Mouse (Mus musculus): Measurements from ENCODE around the gene Ttc33. TPM values are rescaled to one million over a fixed set of nuclear protein-coding genes. Genes with fewer than 3 reads are reported as not detected.

Gene Ttc33
- 10 to 100 TPM; 38.9 to 39.9 TPM for total RNA-seq (2021)

DNA sequence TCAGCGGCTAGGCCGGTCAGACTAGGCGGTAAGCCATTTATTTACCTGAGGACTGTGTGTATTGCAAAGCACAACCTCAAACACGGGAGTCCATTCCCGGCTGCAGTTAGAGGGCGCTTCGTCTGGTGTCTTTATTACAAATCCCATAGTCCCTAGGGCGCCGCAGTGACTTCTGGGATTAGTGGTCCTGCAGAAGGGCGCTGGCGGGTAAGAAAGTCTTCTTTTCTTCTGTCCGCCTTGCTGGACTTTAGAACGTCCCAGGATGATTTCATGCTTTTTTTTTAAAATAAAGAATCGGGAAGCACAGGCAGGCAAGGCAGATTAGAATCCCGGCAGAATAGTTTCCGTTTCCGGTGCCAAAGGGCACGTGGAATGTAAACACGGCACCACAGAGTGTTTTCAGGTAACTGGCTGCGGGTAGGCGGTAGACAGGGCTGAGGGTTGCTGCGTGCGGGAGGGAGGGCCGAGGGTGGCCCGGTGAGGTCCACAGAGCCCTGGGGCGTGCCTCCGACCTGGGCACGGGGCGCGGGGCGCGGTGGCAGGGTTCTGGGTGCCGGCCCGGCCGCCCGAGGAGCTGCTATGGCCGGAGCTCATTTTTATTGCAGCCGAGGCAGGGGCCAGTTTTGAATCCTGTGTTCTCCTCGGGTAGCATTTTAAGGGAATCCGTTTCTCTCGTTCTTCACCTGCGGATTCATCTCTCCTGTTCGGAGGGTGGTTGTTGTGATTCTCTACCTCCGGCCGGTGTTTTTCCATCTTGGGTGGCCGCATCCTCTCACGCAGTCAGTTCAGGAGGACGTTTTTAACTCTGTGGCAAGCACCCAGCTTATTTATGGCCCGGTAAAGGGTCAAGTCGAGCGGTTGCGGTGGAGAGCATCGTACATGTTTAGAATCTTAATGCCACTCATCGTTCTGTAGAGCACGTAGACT, at the start of gene Ttc33:
Gene Ttc33, plus strand, starts transcription at position 160 of the 927 bp plus-strand sequence.
- intact Hi-C loops (cut with DNase I): no loop called here

DNA sequence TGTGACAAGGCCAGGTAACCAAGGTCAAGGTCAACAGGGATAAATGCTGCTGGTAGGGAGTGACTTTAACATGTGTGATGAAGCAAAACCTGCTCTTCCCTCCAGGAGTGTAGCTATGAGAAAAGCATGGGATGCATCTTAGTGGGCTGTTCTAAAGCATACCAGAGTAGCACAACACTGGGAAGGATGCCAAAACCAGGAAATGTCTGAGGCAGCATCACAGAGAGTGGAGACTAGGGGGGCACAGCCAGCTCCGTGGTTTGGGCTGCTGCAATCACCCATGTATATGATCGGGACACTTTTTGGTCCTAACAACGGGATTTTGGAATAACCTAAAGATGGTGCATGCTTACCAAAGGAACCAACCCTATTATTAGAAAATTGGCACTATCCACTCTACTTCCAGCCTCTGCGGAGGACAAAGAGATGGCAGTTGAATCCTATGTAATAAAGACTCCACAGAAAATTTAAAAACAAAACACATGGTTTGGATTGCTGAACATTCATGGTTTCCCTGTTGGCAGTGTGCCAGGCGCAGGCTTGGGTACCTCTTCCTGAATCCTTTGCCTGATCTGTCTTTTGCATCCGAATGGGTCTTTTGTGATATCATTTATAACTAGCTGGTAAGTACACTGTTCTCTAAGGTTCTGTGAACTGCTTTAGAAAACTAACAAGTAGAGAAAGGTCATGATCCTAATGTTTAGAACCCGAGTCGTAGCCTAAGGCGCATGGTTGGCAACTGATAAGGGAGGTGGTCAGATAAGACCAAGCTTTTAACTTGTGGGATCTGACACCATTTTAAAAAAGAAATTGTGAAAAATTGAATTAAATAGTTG, 47.1 kb upstream of the Ttc33 start:
- no peak for DNase-seq
- intact Hi-C loops (cut with DNase I): no loop called here

More for the DNA sequence above, at the start of gene Ttc33:
- peak; percentile 82 for DNase-seq

DNA sequence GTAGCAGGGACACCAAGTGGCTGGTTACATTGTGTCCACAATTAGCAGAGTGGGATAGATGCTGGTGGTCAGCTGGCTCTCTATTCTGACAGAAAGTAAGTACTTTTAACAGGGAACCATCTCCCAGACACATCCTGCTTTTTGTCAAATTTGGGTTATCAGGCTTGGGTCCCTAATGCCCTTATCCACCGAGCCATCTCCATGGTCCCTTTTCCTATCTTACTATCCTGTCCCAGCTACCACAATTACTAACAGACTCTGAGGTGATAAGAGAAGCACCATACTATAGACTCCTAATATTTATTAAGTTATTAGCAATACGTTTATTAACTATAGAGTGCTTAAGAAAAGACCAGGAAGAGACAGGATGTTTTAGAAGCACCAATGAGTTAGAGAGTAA, 46.0 kb upstream of the Ttc33 start:
- intact Hi-C loops (cut with DNase I): no loop called here
- no peak for DNase-seq

DNA sequence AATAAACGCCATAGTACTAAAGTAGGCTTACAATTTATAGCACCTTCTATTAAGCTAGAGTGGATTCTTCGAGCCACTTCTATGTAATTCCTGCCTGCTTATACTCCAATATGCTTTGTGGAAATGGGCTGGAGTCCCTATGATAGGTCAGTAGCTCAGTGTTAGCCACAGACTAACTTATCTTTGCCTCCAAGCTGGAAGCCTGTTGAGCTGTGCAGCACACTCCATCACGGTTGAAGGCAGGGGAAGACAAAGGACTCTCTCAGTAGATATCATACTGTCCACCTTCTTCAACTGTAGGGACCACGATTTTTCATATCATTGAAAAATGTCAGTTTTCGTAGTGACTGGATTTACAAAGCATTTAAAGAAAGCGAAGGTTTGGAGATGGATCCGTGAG, 45.5 kb upstream of the Ttc33 start:
- no peak for DNase-seq
- intact Hi-C loops (cut with DNase I): no loop called here

DNA sequence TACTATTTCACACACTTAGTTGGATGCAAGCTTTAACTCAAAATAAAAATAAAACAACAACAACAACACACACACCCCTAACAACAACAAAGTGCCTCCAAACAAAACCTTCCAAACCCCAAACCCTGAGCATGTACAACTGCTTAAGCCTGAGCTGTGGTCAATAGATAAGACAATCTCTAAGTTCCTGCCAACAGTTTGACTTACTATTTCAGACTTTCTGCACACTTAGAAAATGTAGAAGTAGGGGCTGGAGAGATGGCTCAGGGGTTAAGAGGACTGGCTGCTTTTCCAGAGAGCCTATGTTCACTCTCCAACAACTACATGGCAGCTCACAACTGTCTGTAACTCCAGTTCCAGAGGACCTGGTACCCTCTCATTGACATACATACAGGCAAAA, 45.0 kb upstream of the Ttc33 start:
- no peak for DNase-seq
- intact Hi-C loops (cut with DNase I): no loop called here

DNA sequence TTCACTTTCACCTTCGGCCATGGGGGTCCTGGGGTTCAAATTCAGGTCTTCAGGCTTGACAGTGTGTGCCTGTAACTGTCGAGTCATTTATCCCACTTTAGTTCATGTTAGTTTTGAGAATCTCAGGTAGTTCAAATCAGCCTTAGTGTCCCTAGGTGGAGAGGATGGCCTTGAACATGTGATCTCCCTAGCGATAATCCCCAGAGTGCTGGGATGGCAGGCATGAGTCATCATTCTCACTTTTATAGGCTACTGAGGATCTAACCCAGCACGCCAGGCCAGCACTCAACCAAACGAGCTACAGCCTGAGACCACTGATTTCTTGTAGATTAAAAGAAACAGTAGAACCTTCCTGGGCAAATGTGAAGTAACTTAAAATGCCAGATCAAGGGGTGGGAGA, 43.3 kb upstream of the Ttc33 start:
- intact Hi-C loops (cut with DNase I): no loop called here
- DNase-seq: no peak

DNA sequence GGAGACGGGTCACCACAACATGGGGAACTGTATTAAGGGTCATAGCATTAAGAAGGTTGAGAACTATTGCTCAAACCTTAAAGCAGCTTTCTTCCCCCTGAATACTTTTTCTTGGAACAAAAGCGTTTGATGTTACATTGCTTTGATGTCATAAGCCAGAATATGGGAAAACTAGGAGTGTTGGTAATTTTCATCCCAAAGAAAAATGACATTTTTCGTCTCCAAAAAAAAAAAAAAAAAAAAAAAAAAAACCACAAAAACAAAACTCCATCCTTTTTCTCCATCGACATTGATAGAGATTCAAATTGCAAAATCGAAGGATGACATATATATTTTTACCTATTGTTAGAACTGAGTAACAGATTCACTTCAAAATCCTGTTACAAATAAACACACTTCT, 42.6 kb upstream of the Ttc33 start:
- DNase-seq: no peak
- intact Hi-C loops (cut with DNase I): no loop called here

DNA sequence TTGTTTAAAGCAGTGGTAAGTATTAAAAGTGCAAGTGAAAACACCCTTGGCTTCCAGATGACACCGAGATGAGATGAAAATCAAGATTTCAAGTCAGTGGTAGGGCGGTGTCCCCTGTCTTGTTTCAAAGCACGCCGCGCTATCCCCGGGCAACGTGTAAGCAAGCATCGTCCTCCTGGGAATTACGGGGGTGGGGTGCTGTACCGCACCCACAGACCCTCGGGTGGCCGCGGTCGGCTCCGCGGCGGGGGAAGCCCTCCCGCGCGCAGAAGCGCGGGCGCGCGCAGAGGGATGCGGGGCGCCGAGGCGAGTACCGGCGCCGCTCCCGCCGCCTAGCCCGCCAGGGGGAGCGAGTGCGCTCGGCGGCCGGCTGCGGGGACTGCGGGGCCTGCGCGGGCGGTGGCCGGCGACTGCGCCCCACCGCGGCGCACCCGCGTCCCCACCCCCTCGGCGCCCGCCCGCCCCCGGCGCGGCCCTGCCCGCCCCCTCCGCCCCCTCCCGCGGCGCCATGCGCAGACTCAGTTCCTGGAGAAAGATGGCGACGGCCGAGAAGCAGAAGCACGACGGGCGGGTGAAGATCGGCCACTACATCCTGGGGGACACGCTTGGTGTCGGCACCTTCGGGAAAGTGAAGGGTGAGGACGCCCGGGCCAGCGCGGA, 41.8 kb upstream of the Ttc33 start, which contains the start of gene Prkaa1:
Gene Prkaa1, plus strand, starts transcription at position 501 of the 660 bp plus-strand sequence.
- peak; percentile 84 for DNase-seq
- intact Hi-C loops (cut with DNase I): no loop called here

DNA sequence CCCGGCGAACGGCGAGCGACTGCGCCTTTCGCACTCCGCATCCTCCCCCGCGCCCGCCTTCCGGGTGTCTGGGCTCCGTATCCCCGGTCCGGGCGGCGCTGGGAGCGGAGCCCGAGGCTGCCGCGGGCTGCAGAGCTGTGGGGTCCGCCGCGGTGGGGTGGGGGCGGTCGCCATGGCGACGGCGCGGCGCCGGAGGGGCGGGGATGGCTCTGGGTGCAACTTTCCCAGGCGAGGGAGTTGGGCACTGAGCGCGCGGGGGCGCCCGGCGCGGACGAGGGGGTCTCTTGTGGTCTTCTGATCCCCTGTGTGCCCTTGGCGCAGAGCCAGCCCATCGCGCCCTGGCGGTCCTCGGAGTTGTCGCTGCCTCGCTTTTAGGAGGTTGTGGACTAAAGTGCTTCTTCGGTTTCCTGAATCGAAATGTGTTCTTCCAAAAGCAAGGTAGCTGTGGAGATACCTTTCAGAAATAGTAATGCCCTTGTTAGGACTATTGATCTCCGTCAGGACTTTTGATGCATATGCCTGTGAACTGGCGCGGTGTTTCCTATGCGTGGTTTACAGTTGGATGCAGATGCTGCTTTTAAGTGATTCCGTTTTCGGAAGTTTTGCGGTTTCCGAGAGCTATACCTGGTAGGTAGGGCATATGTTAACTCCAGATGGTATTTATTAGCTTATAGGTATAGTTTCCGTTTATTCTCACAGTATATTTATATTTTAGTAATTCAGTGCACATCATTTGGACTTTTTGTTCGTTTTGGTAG, 41.1 kb upstream of the Ttc33 start:
- intact Hi-C loops (cut with DNase I): no loop called here
- peak; percentile 85 for DNase-seq

DNA sequence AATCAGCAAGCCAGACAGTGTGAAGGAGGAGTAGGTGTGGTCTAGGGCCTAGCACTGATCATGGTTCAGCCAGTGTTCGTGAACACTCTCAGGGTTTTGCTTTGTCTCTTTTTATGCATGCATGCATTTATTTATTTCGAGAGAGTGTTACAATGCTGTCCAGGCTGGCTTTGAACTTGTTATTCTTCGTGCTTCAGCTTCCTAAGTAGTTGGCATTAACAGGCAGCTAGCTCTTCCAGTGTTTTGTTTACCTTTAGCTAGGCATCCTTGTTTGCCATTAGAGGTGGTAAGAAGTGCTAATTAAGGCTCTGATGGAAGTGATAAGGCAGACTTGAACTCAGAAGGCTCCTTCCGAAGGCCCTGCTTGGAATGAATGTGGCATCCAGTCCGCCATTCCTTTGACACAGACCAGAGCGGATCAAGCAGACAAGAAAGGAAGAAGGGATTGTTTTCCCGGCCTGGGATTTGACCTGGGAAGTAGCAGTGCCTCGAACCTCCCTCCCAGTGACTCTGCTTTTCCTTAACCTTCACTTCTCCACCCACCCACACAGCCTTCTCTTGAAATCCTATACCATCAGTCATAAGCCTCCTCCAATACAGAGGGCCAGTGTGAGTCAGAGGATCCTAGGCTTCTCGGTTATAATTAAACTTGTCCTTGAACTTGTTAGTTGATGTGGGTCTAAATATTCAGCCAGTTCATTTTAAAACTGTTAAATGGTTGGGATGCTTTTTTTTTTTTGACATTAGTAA, 40.0 kb upstream of the Ttc33 start:
- intact Hi-C loops (cut with DNase I): no loop called here
- no peak for DNase-seq

DNA sequence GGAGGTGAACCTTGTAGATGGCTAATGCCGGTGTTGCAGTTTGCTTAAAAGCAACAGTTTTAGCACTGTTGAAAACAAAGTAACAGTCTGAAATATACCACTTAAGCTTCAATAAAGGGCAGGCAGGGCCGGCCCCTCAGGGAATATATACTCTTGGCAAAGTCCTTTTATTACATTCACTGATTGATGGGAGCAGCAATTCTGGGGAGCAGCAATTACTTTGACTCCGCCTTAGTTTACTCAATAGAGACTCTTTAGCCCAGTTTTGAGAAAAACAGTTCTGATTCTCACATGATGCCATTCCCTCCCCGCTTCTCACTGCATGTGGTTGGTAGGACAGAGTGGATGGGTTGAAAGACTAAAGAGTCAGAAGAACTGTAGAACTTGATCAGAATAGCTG, 36.1 kb upstream of the Ttc33 start:
- intact Hi-C loops (cut with DNase I): no loop called here
- DNase-seq: no peak

DNA sequence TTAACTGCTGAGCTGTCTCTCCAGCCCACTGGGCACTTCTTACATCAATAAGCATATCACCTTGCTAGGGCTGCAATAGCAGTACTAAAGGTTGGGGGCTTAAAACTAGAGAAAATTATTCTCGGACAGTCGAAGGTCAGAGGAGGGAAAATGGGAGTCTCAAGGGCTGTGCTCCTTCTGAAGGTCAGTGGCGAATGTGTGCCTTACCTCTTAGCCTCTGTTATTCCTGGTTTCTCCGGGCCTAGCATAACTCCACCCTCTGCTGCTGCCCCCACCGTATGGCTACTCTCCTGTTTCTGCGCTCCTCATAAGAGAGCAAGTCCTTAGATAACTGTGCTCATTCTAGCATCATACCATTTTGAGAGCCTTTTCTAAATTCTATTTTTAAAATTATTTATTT, 33.2 kb upstream of the Ttc33 start:
- no peak for DNase-seq
- intact Hi-C loops (cut with DNase I): no loop called here

DNA sequence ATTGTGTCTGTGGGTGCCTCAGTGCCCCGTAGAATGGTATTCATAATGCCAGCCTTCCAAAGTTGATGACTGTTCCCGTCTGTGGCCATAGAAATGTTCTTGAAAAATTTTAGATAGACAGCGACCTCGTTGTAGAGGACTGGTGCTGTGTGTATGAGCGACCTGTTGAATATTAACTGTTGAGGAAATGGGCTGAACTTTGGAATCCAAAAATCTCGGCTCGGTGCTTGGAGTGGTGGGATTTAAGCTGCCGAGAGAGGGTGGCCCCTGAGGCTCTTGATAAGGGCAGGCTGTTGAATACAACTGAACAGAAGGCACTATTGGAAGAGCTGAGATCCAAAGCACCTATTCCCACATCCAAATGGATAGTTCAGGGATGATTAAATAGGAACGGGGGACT, 30.7 kb upstream of the Ttc33 start:
- no peak for DNase-seq

DNA sequence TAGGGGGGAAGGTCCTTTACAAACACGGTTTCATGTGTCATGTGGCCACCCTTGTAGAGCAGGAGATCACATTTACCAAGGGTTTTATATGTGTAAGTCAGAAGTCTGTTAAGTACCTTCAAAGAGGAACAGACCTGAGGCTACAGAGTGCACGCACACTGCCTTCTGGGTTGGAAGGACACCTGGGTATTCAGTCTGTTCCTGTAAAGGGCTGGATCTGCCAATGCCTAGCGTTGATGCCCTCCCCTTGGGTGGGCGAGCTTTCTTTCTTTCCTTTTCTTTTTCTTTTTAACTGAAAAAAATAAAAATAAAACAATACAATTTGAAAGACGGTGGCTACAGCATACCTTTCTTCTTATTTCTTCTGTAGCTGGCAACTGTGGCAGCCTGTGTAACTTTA, 30.2 kb upstream of the Ttc33 start:
- intact Hi-C loops (cut with DNase I): no loop called here
- no peak for DNase-seq

More for the DNA sequence above, 30.7 kb upstream of the Ttc33 start:
- intact Hi-C loops (cut with DNase I): no loop called here

DNA sequence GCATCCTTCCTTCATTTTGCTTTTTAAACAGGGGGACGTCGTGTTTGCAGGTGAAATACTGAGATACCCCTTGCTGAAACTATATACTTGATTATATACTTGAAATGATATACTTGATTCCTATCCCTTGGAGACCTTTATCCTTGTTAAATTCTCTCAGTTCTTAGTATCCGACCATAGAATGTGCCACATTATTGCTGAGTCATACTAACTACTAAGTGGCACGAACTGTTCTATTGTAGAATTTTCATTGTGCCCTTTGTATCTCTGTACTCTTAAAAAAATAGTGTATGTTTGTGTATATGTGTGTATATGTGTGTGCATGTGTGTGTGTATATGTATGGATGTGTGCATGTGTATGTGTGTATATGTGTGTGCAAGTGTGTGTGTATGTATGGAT, 29.0 kb upstream of the Ttc33 start:
- no peak for DNase-seq
- intact Hi-C loops (cut with DNase I): no loop called here

DNA sequence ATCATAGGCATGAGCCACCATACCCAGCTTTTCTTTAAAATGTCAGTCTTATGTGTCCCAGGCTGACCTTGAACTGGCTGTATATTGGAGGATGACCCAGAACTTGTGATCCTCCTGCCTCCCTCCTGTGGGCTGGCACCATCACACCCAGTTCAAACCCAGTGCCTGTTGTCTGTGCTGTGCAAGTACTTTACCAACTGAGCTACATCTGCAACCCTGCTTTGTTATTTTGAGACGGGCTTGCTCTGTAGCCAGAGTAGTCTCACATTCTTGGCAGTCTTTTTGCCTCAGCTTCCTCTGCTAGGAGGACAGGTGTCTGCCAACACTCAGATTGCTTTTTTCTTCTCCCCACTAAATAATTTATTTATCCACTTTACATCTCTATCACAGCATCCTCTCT, 27.9 kb upstream of the Ttc33 start:
- intact Hi-C loops (cut with DNase I): no loop called here
- DNase-seq: no peak

DNA sequence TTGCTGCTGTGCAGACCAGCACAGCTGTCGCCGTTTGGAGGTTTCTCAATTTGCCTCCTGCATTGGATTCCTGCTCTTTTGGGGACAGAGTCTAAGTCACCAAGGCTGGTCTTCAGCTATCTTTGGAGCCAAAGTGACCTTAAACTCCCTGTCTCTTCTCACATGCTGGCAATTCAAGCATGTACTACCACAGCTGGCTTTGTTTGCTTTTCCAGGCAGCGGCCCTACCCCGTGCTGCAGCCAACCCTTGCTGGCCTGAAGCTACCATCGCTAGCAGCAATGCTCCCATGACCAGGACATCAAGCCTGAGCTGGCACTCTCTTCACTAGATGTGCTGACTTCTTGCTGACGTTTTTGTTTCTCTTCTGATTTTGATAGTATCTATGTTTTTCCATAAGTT, 26.5 kb upstream of the Ttc33 start:
- no peak for DNase-seq
- intact Hi-C loops (cut with DNase I): no loop called here

DNA sequence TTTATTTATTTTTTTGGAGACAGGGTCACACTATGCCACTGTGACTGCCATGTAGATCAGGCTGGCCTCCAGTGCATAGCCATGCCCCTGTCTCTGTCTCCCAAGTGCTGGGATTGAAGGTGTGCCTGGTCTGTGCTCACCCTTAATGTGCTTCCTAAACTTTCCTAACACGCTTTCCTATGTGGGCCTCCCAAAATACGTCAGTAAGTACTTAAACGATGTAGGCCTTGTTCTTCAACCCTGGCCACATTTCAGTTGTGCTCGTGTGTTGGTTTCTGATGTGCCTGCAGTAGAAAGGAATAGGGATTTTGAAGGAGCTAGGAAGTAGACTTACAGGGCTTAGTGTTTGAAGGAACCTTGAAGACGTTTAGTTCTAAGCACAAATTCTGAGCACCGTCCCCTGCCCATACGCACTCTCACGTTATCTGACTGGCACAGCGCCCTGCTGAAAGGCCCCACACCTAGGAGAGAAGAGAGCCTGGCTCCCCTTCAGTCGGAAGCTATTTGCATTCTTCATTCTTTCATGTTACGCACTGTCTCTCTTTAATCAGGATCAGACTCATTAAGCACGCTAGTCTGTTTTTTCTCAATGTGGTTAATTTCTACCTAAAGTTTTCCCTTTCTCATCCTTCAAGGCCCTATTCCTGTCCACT, 20.1 kb upstream of the Ttc33 start:
- no peak for DNase-seq
- intact Hi-C loops (cut with DNase I): no loop called here

DNA sequence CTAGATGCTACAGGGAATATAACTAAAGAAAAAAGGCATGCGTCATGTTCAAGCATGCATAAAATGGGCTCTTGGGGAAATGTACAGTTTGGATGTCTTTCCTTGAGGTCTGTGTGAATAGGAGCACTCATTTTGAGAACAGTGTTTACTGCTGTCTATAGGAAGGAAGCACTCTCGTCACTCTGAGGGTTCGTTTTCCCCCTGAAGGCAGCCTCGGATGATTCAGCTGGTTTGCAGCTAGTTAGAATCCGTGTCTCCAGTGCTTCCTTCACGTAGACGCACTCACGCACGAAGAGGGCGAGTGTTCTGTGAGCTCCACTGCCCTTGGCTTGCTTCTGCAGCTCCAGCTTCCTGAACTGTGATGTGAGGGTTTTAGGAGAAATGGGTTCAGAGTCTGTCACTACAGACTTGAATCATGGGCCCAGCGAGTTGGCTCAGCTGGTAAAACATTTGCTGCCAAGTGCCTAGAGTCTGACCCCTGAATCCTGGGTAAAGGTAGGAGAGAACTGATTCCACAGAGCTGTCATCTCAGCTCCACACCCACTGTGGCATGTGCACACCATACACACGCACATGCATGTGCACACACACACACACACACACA, 12.0 kb upstream of the Ttc33 start:
- DNase-seq: no peak
- intact Hi-C loops (cut with DNase I): no loop called here
